Mouse (Mus musculus): Measurements from ENCODE around the gene Irak1bp1. TPM values are rescaled to one million over a fixed set of nuclear protein-coding genes. Genes with fewer than 3 reads are reported as not detected.

The Irak1bp1 gene
- polyA plus RNA-seq, 1 experiment from 2014 or later = 3.2 TPM

GRCm38 (mm10) chr9:82835921-82836320 lies 6.6 kb downstream of the Irak1bp1 start:
- no peak overlapping the region for H3K9ac ChIP-seq
- no peaks in the 10 kb centered on the region for H3K36me3 ChIP-seq
- no peaks in the 10 kb centered on the region for H3K9me3 ChIP-seq (replicated peaks)
- H3K4me3 ChIP-seq = no peak overlapping the region
- H3K4me1 ChIP-seq = no peaks in the 10 kb centered on the region
- ATAC-seq = no peak
- H3K4me2 ChIP-seq = no peak overlapping the region
- WGBS (ENCODE audit: insufficient replicate concordance) = 69% methylated on average over 6 of the region's 6 CpGs
- no peak overlapping the region for H3K27ac ChIP-seq
- no peaks in the 10 kb centered on the region for H3K27me3 ChIP-seq (replicated peaks)

GRCm38 (mm10) chr9:82842671-82843070 lies 13.3 kb downstream of the Irak1bp1 start:
- H3K9ac ChIP-seq = no peak overlapping the region
- H3K4me1 ChIP-seq = no peaks in the 10 kb centered on the region
- H3K27me3 ChIP-seq (replicated peaks) = no peaks in the 10 kb centered on the region
- H3K4me2 ChIP-seq = no peak overlapping the region
- H3K4me3 ChIP-seq = no peak overlapping the region
- WGBS (ENCODE audit: insufficient replicate concordance) = 75% methylated on average over 4 of the region's 4 CpGs
- H3K27ac ChIP-seq = no peak overlapping the region
- no peak for ATAC-seq
- no peaks in the 10 kb centered on the region for H3K36me3 ChIP-seq
- no peaks in the 10 kb centered on the region for H3K9me3 ChIP-seq (replicated peaks)

GRCm38 (mm10) chr9:82854040-82854439 lies 24.7 kb downstream of the Irak1bp1 start:
- H3K4me3 ChIP-seq = no peak overlapping the region
- H3K9ac ChIP-seq = no peak overlapping the region
- no peaks in the 10 kb centered on the region for H3K9me3 ChIP-seq (replicated peaks)
- ATAC-seq = no peak
- no peaks in the 10 kb centered on the region for H3K4me1 ChIP-seq
- WGBS (ENCODE audit: insufficient replicate concordance) = 27% methylated on average over 2 of the region's 2 CpGs
- no peak overlapping the region for H3K27ac ChIP-seq
- H3K27me3 ChIP-seq (replicated peaks) = no peaks in the 10 kb centered on the region
- no peak overlapping the region for H3K4me2 ChIP-seq
- H3K36me3 ChIP-seq = no peaks in the 10 kb centered on the region

- no peak for ATAC-seq
- WGBS (ENCODE audit: insufficient replicate concordance) = 27% methylated on average over 3 of the region's 3 CpGs
- no peak overlapping the region for H3K27ac ChIP-seq
- no peaks in the 10 kb centered on the region for H3K27me3 ChIP-seq (replicated peaks)
- no peak overlapping the region for H3K4me3 ChIP-seq
- no peak overlapping the region for H3K4me2 ChIP-seq
- no peaks in the 10 kb centered on the region for H3K4me1 ChIP-seq
- no peak overlapping the region for H3K9ac ChIP-seq
- no peaks in the 10 kb centered on the region for H3K36me3 ChIP-seq
- no peaks in the 10 kb centered on the region for H3K9me3 ChIP-seq (replicated peaks)
Measured at GRCm38 (mm10) chr9:82854973-82855614, 25.8 kb downstream of the Irak1bp1 start.

GRCm38 (mm10) chr9:82856241-82856640 lies 26.9 kb downstream of the Irak1bp1 start:
- no peak overlapping the region for H3K4me3 ChIP-seq
- WGBS (ENCODE audit: insufficient replicate concordance) = 67% methylated on average over 4 of the region's 4 CpGs
- no peaks in the 10 kb centered on the region for H3K27me3 ChIP-seq (replicated peaks)
- no peak overlapping the region for H3K9ac ChIP-seq
- H3K27ac ChIP-seq = no peak overlapping the region
- ATAC-seq = no peak
- no peak overlapping the region for H3K4me2 ChIP-seq
- no peaks in the 10 kb centered on the region for H3K36me3 ChIP-seq
- H3K4me1 ChIP-seq = peaks cover 2% of the 10 kb centered on the region; the same call in 1 of the 2 replicates
- no peaks in the 10 kb centered on the region for H3K9me3 ChIP-seq (replicated peaks)

- Histone ChIP-seq H3K27ac (no peak overlapping the region), H3K9me3 (replicated peaks) (no peaks in the 10 kb centered on the region), H3K4me3 (no peak overlapping the region), H3K4me1 (peaks cover 4% of the 10 kb centered on the region; the same call in 1 of the 2 replicates), H3K9ac (no peak overlapping the region), H3K27me3 (replicated peaks) (no peaks in the 10 kb centered on the region), H3K4me2 (no peak overlapping the region), H3K36me3 (peaks cover 6% of the 10 kb centered on the region; the same call in 1 of the 2 replicates)
- 81% methylated on average over 2 of the region's 2 CpGs for WGBS (ENCODE audit: insufficient replicate concordance)
- ATAC-seq = no peak
Measured at GRCm38 (mm10) chr9:82860805-82861204, 31.5 kb downstream of the Irak1bp1 start.

- H3K27me3 ChIP-seq (replicated peaks) = no peaks in the 10 kb centered on the region
- H3K9me3 ChIP-seq (replicated peaks) = no peaks in the 10 kb centered on the region
- H3K4me3 ChIP-seq = no peak overlapping the region
- peaks cover 6% of the 10 kb centered on the region; the same call in 1 of the 2 replicates for H3K36me3 ChIP-seq
- ATAC-seq = no peak
- 66% methylated on average over 4 of the region's 4 CpGs for WGBS (ENCODE audit: insufficient replicate concordance)
- no peak overlapping the region for H3K9ac ChIP-seq
- peaks cover 4% of the 10 kb centered on the region; the same call in 1 of the 2 replicates for H3K4me1 ChIP-seq
- no peak overlapping the region for H3K27ac ChIP-seq
- H3K4me2 ChIP-seq = no peak overlapping the region
Measured at GRCm38 (mm10) chr9:82861316-82861715, 32.0 kb downstream of the Irak1bp1 start.

GRCm38 (mm10) chr9:82861775-82862430 lies 32.6 kb downstream of the Irak1bp1 start:
- no peaks in the 10 kb centered on the region for H3K27me3 ChIP-seq (replicated peaks)
- H3K4me1 ChIP-seq = peaks cover 4% of the 10 kb centered on the region; the same call in 1 of the 2 replicates
- no peak overlapping the region for H3K9ac ChIP-seq
- peaks cover 6% of the 10 kb centered on the region; the same call in 1 of the 2 replicates for H3K36me3 ChIP-seq
- no peak overlapping the region for H3K4me3 ChIP-seq
- no peak overlapping the region for H3K4me2 ChIP-seq
- no peak for ATAC-seq
- WGBS (ENCODE audit: insufficient replicate concordance) = 80% methylated on average over 3 of the region's 3 CpGs
- H3K9me3 ChIP-seq (replicated peaks) = no peaks in the 10 kb centered on the region
- H3K27ac ChIP-seq = no peak overlapping the region

- H3K27me3 ChIP-seq (replicated peaks) = no peaks in the 10 kb centered on the region
- no peaks in the 10 kb centered on the region for H3K9me3 ChIP-seq (replicated peaks)
- WGBS (ENCODE audit: insufficient replicate concordance) = 93% methylated on average over 1 of the region's 1 CpGs
Measured at GRCm38 (mm10) chr9:82866121-82866520, 36.8 kb downstream of the Irak1bp1 start.

GRCm38 (mm10) chr9:82867698-82868097 lies 38.4 kb downstream of the Irak1bp1 start:
- no peak overlapping the region for H3K9ac ChIP-seq
- H3K27me3 ChIP-seq (replicated peaks) = no peaks in the 10 kb centered on the region
- peaks cover 32% of the 10 kb centered on the region for H3K36me3 ChIP-seq
- no peak overlapping the region for H3K27ac ChIP-seq
- no peaks in the 10 kb centered on the region for H3K9me3 ChIP-seq (replicated peaks)
- 85% methylated on average over 3 of the region's 3 CpGs for WGBS (ENCODE audit: insufficient replicate concordance)
- H3K4me1 ChIP-seq = no peaks in the 10 kb centered on the region; the same call in 1 of the 2 replicates
- H3K4me3 ChIP-seq = no peak overlapping the region
- no peak overlapping the region for H3K4me2 ChIP-seq
- ATAC-seq = no peak

More at GRCm38 (mm10) chr9:82866121-82866520, 36.8 kb downstream of the Irak1bp1 start:
- H3K9ac ChIP-seq = no peak overlapping the region
- H3K4me2 ChIP-seq = no peak overlapping the region
- ATAC-seq = no peak
- peaks cover 4% of the 10 kb centered on the region for H3K4me1 ChIP-seq
- H3K36me3 ChIP-seq = peaks cover 22% of the 10 kb centered on the region
- H3K4me3 ChIP-seq = no peak overlapping the region
- no peak overlapping the region for H3K27ac ChIP-seq

- Histone ChIP-seq H3K27me3 (replicated peaks) (no peaks in the 10 kb centered on the region), H3K4me1 (no peaks in the 10 kb centered on the region), H3K9ac (no peak overlapping the region), H3K4me2 (no peak overlapping the region), H3K36me3 (peaks cover 73% of the 10 kb centered on the region), H3K9me3 (replicated peaks) (no peaks in the 10 kb centered on the region), H3K4me3 (no peak overlapping the region), H3K27ac (no peak overlapping the region)
- WGBS (ENCODE audit: insufficient replicate concordance) = 90% methylated on average over 1 of the region's 1 CpGs
- ATAC-seq = no peak
Measured at GRCm38 (mm10) chr9:82877078-82877477, 47.7 kb downstream of the Irak1bp1 start.

- peaks cover 68% of the 10 kb centered on the region for H3K36me3 ChIP-seq
- no peak overlapping the region for H3K4me3 ChIP-seq
- H3K27ac ChIP-seq = no peak overlapping the region
- ATAC-seq = no peak
- no peak overlapping the region for H3K4me2 ChIP-seq
- no peaks in the 10 kb centered on the region for H3K27me3 ChIP-seq (replicated peaks)
- no peaks in the 10 kb centered on the region for H3K9me3 ChIP-seq (replicated peaks)
- H3K9ac ChIP-seq = no peak overlapping the region
- H3K4me1 ChIP-seq = no peaks in the 10 kb centered on the region
Measured at GRCm38 (mm10) chr9:82884177-82884576, 54.8 kb downstream of the Irak1bp1 start.

All from liver, embryonic 12.5 days (tissue).